ENCODE assay signal across 1 mouse cellular context in genomic region chr12:32143151-32143550, GRCm38 (mm10).
A peak's percentile ranks its signal among the peaks of the same experiment; 100 is the strongest.
TF ChIP-seq lines count a peak whose summit lies in the region.

No protein-coding gene starts in this region.

TF ChIP-seq in MEL, 35 proteins besides CTCF, POLR2A, EP300 and RAD21 (continued from another document):
- TF ChIP-seq TCF12 (IDR thresholded peaks at IDR 0.05; ENCODE audit: low read depth, low read length) (peak; percentile 100), CHD2 (IDR thresholded peaks at IDR 0.05; ENCODE audit: low read length) (peak; percentile 65), ZMIZ1 (IDR thresholded peaks at IDR 0.05; ENCODE audit: low read depth, low read length) (peak; percentile 90), MAFK (IDR thresholded peaks at IDR 0.05; ENCODE audit: borderline replicate concordance, low read depth, low read length) (peak; percentile 90; the same call in 1 of the 2 replicates), ZC3H11A (IDR thresholded peaks at IDR 0.05; ENCODE audit: low read depth, low read length) (no peak), ZKSCAN1 (IDR thresholded peaks at IDR 0.05; ENCODE audit: low read depth, low read length) (no peak), UBTF (IDR thresholded peaks at IDR 0.05; ENCODE audit: borderline replicate concordance, insufficient read depth, low read depth, low read length) (no peak), BHLHE40 (IDR thresholded peaks at IDR 0.05; ENCODE audit: borderline replicate concordance, low read depth, low read length) (peak; percentile 84), GATA1 (IDR thresholded peaks at IDR 0.05; ENCODE audit: low read depth, low read length) (peak; percentile 100), ELF1 (IDR thresholded peaks at IDR 0.05; ENCODE audit: low read depth, low read length) (peak; percentile 69), ZNF384 (IDR thresholded peaks at IDR 0.05; ENCODE audit: low read depth, low read length) (peak; percentile 78), NRF1 (IDR thresholded peaks at IDR 0.05; ENCODE audit: insufficient read depth, low read depth, low read length, poor library complexity, severe bottlenecking) (no peak), USF2 (IDR thresholded peaks at IDR 0.05; ENCODE audit: borderline replicate concordance in 1 of 2, insufficient read depth in 1 of 2, low read depth in 1 of 2, low read length in 2 of 2) (no peak), MXI1 (IDR thresholded peaks at IDR 0.05; ENCODE audit: low read depth, low read length) (no peak)
